Mouse (Mus musculus): ENCODE measurements around the gene Rad23a.

The Rad23a gene

GRCm38 (mm10) chr8:84840248-84840999 lies at the start of gene Rad23a:
TSS of gene Rad23a (minus strand) at chr8:84840665.
- in situ Hi-C loops (cut with MboI; ENCODE audit: unreplicated experiment in 2 of 2): loop anchor here (5.0 to 25.0 kb wide), 5 partner anchors 64 to 1103 kb away; partner anchors contain the start of genes Dnase2a (in 2 of the 2), Gm49661 (in 2 of the 2), Prdx2 (in 2 of the 2) and Rnaseh2a (in 2 of the 2)

GRCm38 (mm10) chr8:84889141-84889540 lies 48.7 kb upstream of the Rad23a start:
- in situ Hi-C loops (cut with MboI; ENCODE audit: unreplicated experiment in 2 of 2): no loop called here

- in situ Hi-C loops (cut with MboI; ENCODE audit: unreplicated experiment in 2 of 2): no loop called here
Measured at GRCm38 (mm10) chr8:84888280-84888679, 47.8 kb upstream of the Rad23a start.

GRCm38 (mm10) chr8:84884728-84885127 lies 44.3 kb upstream of the Rad23a start:
- in situ Hi-C loops (cut with MboI; ENCODE audit: unreplicated experiment in 2 of 2): no loop called here

- in situ Hi-C loops (cut with MboI; ENCODE audit: unreplicated experiment in 2 of 2): no loop called here
Measured at GRCm38 (mm10) chr8:84878915-84879314, 38.5 kb upstream of the Rad23a start.

GRCm38 (mm10) chr8:84877297-84878035 lies 37.0 kb upstream of the Rad23a start:
- in situ Hi-C loops (cut with MboI; ENCODE audit: unreplicated experiment in 2 of 2): no loop called here

- in situ Hi-C loops (cut with MboI; ENCODE audit: unreplicated experiment in 2 of 2): no loop called here
Measured at GRCm38 (mm10) chr8:84874339-84874738, 33.9 kb upstream of the Rad23a start.

GRCm38 (mm10) chr8:84873016-84873415 lies 32.6 kb upstream of the Rad23a start:
- in situ Hi-C loops (cut with MboI; ENCODE audit: unreplicated experiment in 2 of 2): no loop called here

GRCm38 (mm10) chr8:84872309-84872965 lies 32.0 kb upstream of the Rad23a start:
- in situ Hi-C loops (cut with MboI; ENCODE audit: unreplicated experiment in 2 of 2): no loop called here

- in situ Hi-C loops (cut with MboI; ENCODE audit: unreplicated experiment in 2 of 2): no loop called here
Measured at GRCm38 (mm10) chr8:84871376-84872308, 31.2 kb upstream of the Rad23a start, which contains the start of gene Syce2. TSS of gene Syce2 (plus strand) at chr8:84872111.

GRCm38 (mm10) chr8:84856864-84857441 lies 16.5 kb upstream of the Rad23a start, which contains the start of gene Farsa:
TSS of gene Farsa (plus strand) at chr8:84856989.
- in situ Hi-C loops (cut with MboI; ENCODE audit: unreplicated experiment in 2 of 2): no loop called here

- in situ Hi-C loops (cut with MboI; ENCODE audit: unreplicated experiment in 2 of 2): no loop called here
Measured at GRCm38 (mm10) chr8:84856434-84856833, 16.0 kb upstream of the Rad23a start.

- in situ Hi-C loops (cut with MboI; ENCODE audit: unreplicated experiment in 2 of 2): loop anchor here (10.0 to 25.0 kb wide), 4 partner anchors 57 to 1111 kb away; partner anchors contain the start of genes Gm49661 (in 2 of the 2), Prdx2 (in 2 of the 2), Rnaseh2a (in 2 of the 2) and Adgre5 (in 1 of the 2)
Measured at GRCm38 (mm10) chr8:84847684-84848435, 7.4 kb upstream of the Rad23a start.

- in situ Hi-C loops (cut with MboI; ENCODE audit: unreplicated experiment in 2 of 2): loop anchor here (10.0 to 25.0 kb wide), 4 partner anchors 58 to 1110 kb away; partner anchors contain the start of genes Gm49661 (in 2 of the 2), Prdx2 (in 2 of the 2), Rnaseh2a (in 2 of the 2) and Adgre5 (in 1 of the 2)
Measured at GRCm38 (mm10) chr8:84846722-84847572, 6.5 kb upstream of the Rad23a start, which contains the start of gene Calr. TSS of gene Calr (minus strand) at chr8:84846934.

GRCm38 (mm10) chr8:84846094-84846721 lies 5.7 kb upstream of the Rad23a start:
- in situ Hi-C loops (cut with MboI; ENCODE audit: unreplicated experiment in 2 of 2): loop anchor here (10.0 to 25.0 kb wide), 4 partner anchors 59 to 1109 kb away; partner anchors contain the start of genes Gm49661 (in 2 of the 2), Prdx2 (in 2 of the 2), Rnaseh2a (in 2 of the 2) and Adgre5 (in 1 of the 2)

- in situ Hi-C loops (cut with MboI; ENCODE audit: unreplicated experiment in 2 of 2): loop anchor here (10.0 to 25.0 kb wide), 4 partner anchors 59 to 1108 kb away; partner anchors contain the start of genes Gm49661 (in 2 of the 2), Prdx2 (in 2 of the 2), Rnaseh2a (in 2 of the 2) and Adgre5 (in 1 of the 2)
Measured at GRCm38 (mm10) chr8:84845355-84846093, 5.1 kb upstream of the Rad23a start.

Measured in v-Abl transformed pro-B cells (cell line).